Mouse (Mus musculus) ES-Bruce4 (cell line): ENCODE measurements around the gene Snx1.

Experiments
- CTCF ChIP-seq: IDR thresholded peaks from one replicate; pipeline ENCODE4 v1.8.1; 2011; ENCODE audit warnings: low read depth, low read length
- EP300 ChIP-seq: IDR thresholded peaks from 2 replicates; pipeline ENCODE4 v1.6.1; 2011; ENCODE audit warnings: low read depth, low read length; ENCODE audit not compliant: insufficient read depth
- POLR2A ChIP-seq: IDR thresholded peaks from one replicate; pipeline ENCODE4 v1.8.1; 2011; ENCODE audit warnings: low read length; ENCODE audit not compliant: insufficient read depth

DNA sequence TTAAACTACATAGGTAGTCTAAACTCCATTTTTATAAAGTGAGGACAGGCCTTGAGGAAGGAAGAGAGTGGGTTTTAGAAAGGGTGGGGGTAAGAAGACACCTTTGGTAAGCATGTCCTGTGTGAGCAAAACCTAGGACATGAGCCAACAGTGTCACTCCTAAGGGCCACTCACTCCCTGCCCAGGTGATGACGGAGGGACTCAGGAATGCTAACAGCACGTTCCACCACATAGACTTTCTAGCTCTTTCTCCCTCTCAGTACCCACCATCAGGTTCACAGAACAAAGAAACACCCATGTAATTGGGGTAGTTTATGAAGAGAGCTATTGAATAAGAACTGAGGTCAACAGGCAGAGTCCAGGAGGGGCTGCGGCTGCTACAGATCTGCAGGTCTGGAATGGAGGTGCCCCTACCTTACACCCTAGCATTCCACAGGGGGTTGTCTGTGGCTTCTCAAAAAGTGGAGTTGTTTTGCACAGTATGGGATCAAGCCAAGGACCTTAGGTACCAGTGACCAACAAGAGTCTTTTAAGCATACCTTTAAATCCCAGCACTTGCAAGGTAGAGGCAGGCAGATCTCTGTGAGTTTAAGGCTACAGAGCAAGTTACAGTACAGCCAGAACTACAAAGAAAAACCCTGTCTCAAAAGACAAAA lies 45.5 kb downstream of the Snx1 start:
- TF ChIP-seq CTCF (no peak), EP300 (no peak), POLR2A (no peak)
